Mouse (Mus musculus) ES-Bruce4 (cell line): ENCODE results near the gene Olfr994. TPM values are rescaled to one million over a fixed set of nuclear protein-coding genes. Genes with fewer than 3 reads are reported as not detected.

Experiments
- H3K27ac ChIP-seq: 2 replicates; pipeline ENCODE4 v1.5.1; 2012; ENCODE audit warnings: low read length, inconsistent platforms; ENCODE audit not compliant: insufficient read depth
- H3K27me3 ChIP-seq: 2 replicates; pipeline ENCODE4 v1.6.1; 2012; ENCODE audit warnings: mild to moderate bottlenecking, low read length, inconsistent platforms; ENCODE audit not compliant: control insufficient read depth, poor library complexity, insufficient read depth, severe bottlenecking
- H3K36me3 ChIP-seq: 2 replicates; pipeline ENCODE4 v1.6.1; 2012; ENCODE audit warnings: inconsistent platforms, mild to moderate bottlenecking, low read length, moderate library complexity; ENCODE audit not compliant: control insufficient read depth, poor library complexity, insufficient read depth, severe bottlenecking
- H3K4me1 ChIP-seq: one replicate; pipeline ENCODE4 v1.8.1; 2011; ENCODE audit warnings: low read length; ENCODE audit not compliant: control insufficient read depth, insufficient read depth
- H3K4me3 ChIP-seq: 2 replicates; pipeline ENCODE4 v1.5.1; 2011; ENCODE audit warnings: low read depth, mild to moderate bottlenecking, low read length
- H3K9ac ChIP-seq: 2 replicates; pipeline ENCODE4 v1.6.1; 2012; ENCODE audit warnings: low read depth, mild to moderate bottlenecking, inconsistent platforms; ENCODE audit not compliant: poor library complexity, severe bottlenecking
- H3K9me3 ChIP-seq: replicated peaks from 2 replicates; pipeline ENCODE4 v1.6.1; 2012; ENCODE audit warnings: mild to moderate bottlenecking, low read length, inconsistent platforms; ENCODE audit not compliant: control insufficient read depth, poor library complexity, insufficient read depth, severe bottlenecking
- CTCF ChIP-seq: IDR thresholded peaks from one replicate; pipeline ENCODE4 v1.8.1; 2011; ENCODE audit warnings: low read depth, low read length
- EP300 ChIP-seq: IDR thresholded peaks from 2 replicates; pipeline ENCODE4 v1.6.1; 2011; ENCODE audit warnings: low read depth, low read length; ENCODE audit not compliant: insufficient read depth
- POLR2A ChIP-seq: IDR thresholded peaks from one replicate; pipeline ENCODE4 v1.8.1; 2011; ENCODE audit warnings: low read length; ENCODE audit not compliant: insufficient read depth
- polyA plus RNA-seq: library from polyadenylated mRNA; stranded (reverse); fragments of >200 nt; gene quantifications from 2 replicates; pipeline ENCODE4 v1.2.4, GENCODE M21; 2011; ENCODE audit warnings: low read depth; ENCODE audit not compliant: missing spikeins, insufficient read depth, insufficient read length

The Olfr994 gene
- polyA plus RNA-seq, 1 experiment = not detected

- H3K9ac ChIP-seq = no peak within 1 kb of the TSS
- H3K36me3 ChIP-seq = no peaks in the 10 kb centered on the region
- H3K27me3 ChIP-seq = no peaks in the 10 kb centered on the region
- H3K27ac ChIP-seq = no peak within 1 kb of the TSS
- no peaks in the 10 kb centered on the region for H3K4me1 ChIP-seq
- no peak within 1 kb of the TSS for H3K4me3 ChIP-seq
- TF ChIP-seq EP300 (no peak), POLR2A (no peak), CTCF (no peak)
- H3K9me3 ChIP-seq = no peaks in the 10 kb centered on the region
Observed at GRCm38 (mm10) chr2:85409369-85409768, 26.9 kb downstream of the Olfr994 start, which contains the start of gene Olfr992. Gene Olfr992 (minus strand): TSS chr2:85409469.

Other genes starting within 250 kb of the Olfr994 start
- gene Lrrc55, start 239.3 kb downstream of the Olfr994 start, polyA plus RNA-seq = not detected in 2 replicates
- not detected in 2 replicates for gene Olfr987, start 97.1 kb downstream of the Olfr994 start, polyA plus RNA-seq
- not detected in 2 replicates for gene Olfr988, start 73.2 kb downstream of the Olfr994 start, polyA plus RNA-seq
- not detected in 2 replicates for gene Olfr992, start 27.0 kb downstream of the Olfr994 start, polyA plus RNA-seq
- not detected in 2 replicates for gene Olfr993, start 21.6 kb downstream of the Olfr994 start, polyA plus RNA-seq
- not detected in 2 replicates for gene Olfr995, start 7.2 kb upstream of the Olfr994 start, polyA plus RNA-seq
- not detected in 2 replicates for gene 4833423E24Rik, start 82.6 kb upstream of the Olfr994 start, polyA plus RNA-seq
- not detected in 2 replicates for gene Olfr996, start 142.8 kb upstream of the Olfr994 start, polyA plus RNA-seq
- gene Olfr998, start 152.5 kb upstream of the Olfr994 start, polyA plus RNA-seq = not detected in 2 replicates
- gene Olfr1000, start 175.5 kb upstream of the Olfr994 start, polyA plus RNA-seq = not detected in 2 replicates
- not detected in 2 replicates for gene Olfr1002, start 214.3 kb upstream of the Olfr994 start, polyA plus RNA-seq
- not detected in 2 replicates for gene Olfr154, start 228.0 kb upstream of the Olfr994 start, polyA plus RNA-seq
- gene Olfr1006, start 242.3 kb upstream of the Olfr994 start, polyA plus RNA-seq = not detected in 2 replicates